Mouse (Mus musculus) forebrain, embryonic 14.5 days (tissue): ENCODE results near the gene Pum2. TPM values are rescaled to one million over a fixed set of nuclear protein-coding genes. Genes with fewer than 3 reads are reported as not detected.
"Not testable (repeated sequence)": the region's sequence is repeated elsewhere in the genome, so short reads cannot be mapped to it uniquely, and the experiment has no call there.

Source experiments
- ATAC-seq: fragments of 200-750 bp; cut with Nextera tagmentation; 2 replicates; pipeline ENCODE4 v1.8.0; 2017; ENCODE audit warnings: mild to moderate bottlenecking, moderate library complexity
- DNase-seq: peaks from one replicate; pipeline ENCODE4 v3.0.0-alpha.2; 2015; ENCODE audit warnings: low spot score
- H3K27ac ChIP-seq: fragments of 300-500 bp; sonication (generic); 2 replicates; pipeline ENCODE4 v1.5.1; 2014; ENCODE audit warnings: low read depth, mild to moderate bottlenecking, control low read depth, low read length, moderate library complexity
- H3K27me3 ChIP-seq: fragments of 300-500 bp; sonication (generic); replicated peaks from 2 replicates; pipeline ENCODE4 v1.6.1; 2014; ENCODE audit warnings: low read length, control low read depth, mixed read lengths; ENCODE audit not compliant: control insufficient read depth, insufficient read depth
- H3K36me3 ChIP-seq: fragments of 300-500 bp; sonication (generic); 2 replicates; pipeline ENCODE4 v1.6.1; 2014; ENCODE audit warnings: low read length, control low read depth; ENCODE audit not compliant: control insufficient read depth, insufficient read depth
- H3K4me1 ChIP-seq: fragments of 300-500 bp; sonication (generic); 2 replicates; pipeline ENCODE4 v1.6.1; 2014; ENCODE audit warnings: antibody characterized with exemption, low read length, control low read depth; ENCODE audit not compliant: control insufficient read depth, insufficient read depth
- H3K4me2 ChIP-seq: fragments of 300-500 bp; sonication (generic); 2 replicates; pipeline ENCODE4 v1.6.1; 2014; ENCODE audit warnings: mild to moderate bottlenecking, control low read depth, low read length
- H3K4me3 ChIP-seq: fragments of 300-500 bp; sonication (generic); 2 replicates; pipeline ENCODE4 v1.5.1; 2014; ENCODE audit warnings: low read depth, low read length, control low read depth
- H3K9ac ChIP-seq: fragments of 300-500 bp; sonication (generic); 2 replicates; pipeline ENCODE4 v1.6.1; 2014; ENCODE audit warnings: mild to moderate bottlenecking, low read length, control low read depth, moderate library complexity
- H3K9me3 ChIP-seq: fragments of 300-500 bp; sonication (generic); replicated peaks from 2 replicates; pipeline ENCODE4 v1.6.1; 2016; ENCODE audit warnings: low read length, control low read depth, mixed read lengths; ENCODE audit not compliant: control insufficient read depth
- WGBS: fragments of 180-500 bp; shearing (Covaris S2); extraction: QIAGEN DNeasy Blood & Tissue Kit; methylation state at CpG from one replicate; pipeline ENCODE4 v1.1.7; 2014; 5-methylcytosine and 5-hydroxymethylcytosine counted together
- polyA plus RNA-seq: library from polyadenylated mRNA; unstranded; fragments of >200 nt; fragmentation: Nextera tagmentation; extraction: Ambion mirVana; gene quantifications from 2 replicates; pipeline ENCODE4 v1.2.1, GENCODE M21; 2014

Pum2 gene
- polyA plus RNA-seq, result 70.6 and 74.9 TPM in 2 replicates

DNA sequence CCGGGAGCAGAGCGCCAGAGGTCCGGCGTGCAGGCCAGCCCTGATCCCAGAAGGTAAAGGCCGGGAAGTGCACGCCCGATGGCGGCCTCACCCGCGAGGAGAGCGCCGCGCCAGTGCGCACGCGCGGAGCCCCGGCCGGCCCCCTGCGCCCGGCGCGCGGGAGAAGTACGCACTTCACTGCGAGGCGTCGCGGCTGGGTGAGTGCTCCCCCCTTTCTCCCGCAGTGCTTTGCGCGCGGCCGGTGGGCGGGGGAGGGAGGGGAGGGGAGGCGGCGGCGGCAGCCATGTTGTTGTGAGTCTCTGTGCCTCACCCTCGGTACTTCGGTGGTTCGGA lies at the start of gene Pum2:
Gene Pum2 (plus strand): TSS at position 161 of the 333 bp plus-strand sequence.
- Histone ChIP-seq H3K27me3 (no peaks in the 10 kb centered on the region), H3K9me3 (no peaks in the 10 kb centered on the region), H3K9ac (peak within 1 kb of the TSS; percentile 98), H3K4me1 (peaks cover 25% of the 10 kb centered on the region), H3K36me3 (no peaks in the 10 kb centered on the region), H3K4me3 (peak within 1 kb of the TSS; percentile 91), H3K4me2 (peak within 1 kb of the TSS; percentile 67), H3K27ac (peak within 1 kb of the TSS; percentile 98)
- 0% methylated on average over 21 of the region's 41 CpGs for WGBS
- DNase-seq (peak; percentile 97), ATAC-seq (peak; percentile 96)

DNA sequence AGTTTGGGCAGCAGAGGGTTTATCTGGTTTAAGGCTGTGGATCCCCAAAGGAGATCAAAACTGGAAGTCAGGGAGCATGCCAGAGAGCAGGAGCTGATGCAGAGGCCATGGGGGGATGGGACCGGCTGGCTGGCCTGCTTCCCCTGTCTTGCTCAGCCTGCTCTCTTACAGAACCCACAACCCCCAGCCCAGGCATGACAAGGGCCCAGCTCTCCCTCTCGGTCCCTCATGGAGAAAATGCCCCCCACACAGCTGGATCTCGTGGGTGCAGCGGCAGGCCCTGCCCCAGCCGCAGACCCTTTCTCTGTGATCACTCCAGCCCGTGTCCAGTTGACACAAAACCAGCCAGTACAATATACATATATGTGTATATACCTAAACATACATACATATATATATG lies 44.4 kb upstream of the Pum2 start:
- WGBS, result 97% methylated on average over 6 of the region's 6 CpGs
- no peak for ATAC-seq

DNA sequence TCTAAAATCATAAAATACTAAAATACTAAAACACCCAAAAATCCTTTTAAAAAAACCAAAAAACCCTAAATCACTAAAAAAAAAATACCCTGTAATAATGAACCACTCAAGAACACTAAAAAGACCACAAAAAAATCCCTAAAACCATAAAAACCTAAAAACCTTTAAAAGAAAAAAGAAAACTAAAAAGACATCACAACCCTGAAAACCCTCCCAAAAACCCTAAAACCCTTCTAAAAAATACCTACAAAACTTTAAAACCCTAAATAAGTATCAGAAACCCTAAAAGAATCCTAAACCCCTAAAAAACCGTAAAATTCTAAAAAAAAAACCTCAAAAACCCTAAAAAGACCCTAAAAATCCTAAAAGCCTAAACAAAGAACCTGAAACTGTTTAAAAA lies 42.2 kb upstream of the Pum2 start:
- Histone ChIP-seq H3K27ac (no peak overlapping the region), H3K4me3 (no peak overlapping the region), H3K36me3 (no peaks in the 10 kb centered on the region), H3K9me3 (no peaks in the 10 kb centered on the region), H3K4me1 (no peaks in the 10 kb centered on the region), H3K27me3 (no peaks in the 10 kb centered on the region), H3K4me2 (no peak overlapping the region), H3K9ac (no peak overlapping the region)
- DNase-seq (peak; percentile 7), ATAC-seq (no peak)
- 83% methylated on average over 1 of the region's 1 CpGs for WGBS

More for the DNA sequence above, 44.4 kb upstream of the Pum2 start:
- Histone ChIP-seq H3K27ac (no peak overlapping the region), H3K36me3 (no peaks in the 10 kb centered on the region), H3K9ac (no peak overlapping the region), H3K4me1 (no peaks in the 10 kb centered on the region), H3K4me3 (no peak overlapping the region), H3K4me2 (no peak overlapping the region), H3K9me3 (no peaks in the 10 kb centered on the region), H3K27me3 (no peaks in the 10 kb centered on the region)
- DNase-seq, result no peak

DNA sequence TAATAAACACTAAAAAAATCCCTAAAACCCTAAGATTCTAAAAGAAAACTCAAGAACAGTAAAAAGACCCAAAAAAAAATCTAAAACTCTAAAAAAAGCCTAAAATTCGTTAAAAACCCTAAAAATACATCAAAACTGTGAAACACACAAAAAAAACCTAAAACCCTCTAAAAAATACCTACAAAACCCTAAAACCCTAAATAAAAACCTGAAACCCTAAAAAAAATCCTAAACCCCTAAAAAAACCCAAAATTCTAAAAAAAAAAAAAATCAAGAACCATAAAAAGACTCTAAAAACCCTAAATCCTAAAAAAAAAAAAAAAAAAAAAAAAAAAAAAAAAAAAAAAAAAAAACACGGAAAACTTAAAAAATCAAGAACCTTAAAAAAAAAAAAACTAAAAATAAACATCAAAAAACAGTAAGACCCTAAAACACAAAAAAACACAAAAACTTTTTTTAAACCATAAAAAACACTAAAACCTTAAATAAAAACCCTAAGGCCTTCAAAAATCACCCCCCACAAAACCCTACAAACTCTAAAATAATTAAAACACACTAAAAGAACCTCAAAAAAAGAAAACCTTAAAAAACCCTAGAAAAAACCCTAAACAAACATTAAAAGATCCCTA lies 41.1 kb upstream of the Pum2 start:
- WGBS, result 85% methylated on average over 2 of the region's 2 CpGs
- Histone ChIP-seq H3K4me1 (no peaks in the 10 kb centered on the region), H3K9me3 (no peaks in the 10 kb centered on the region), H3K27me3 (no peaks in the 10 kb centered on the region), H3K36me3 (no peaks in the 10 kb centered on the region), H3K27ac (no peak overlapping the region), H3K9ac (no peak overlapping the region), H3K4me2 (no peak overlapping the region), H3K4me3 (no peak overlapping the region)
- DNase-seq, result no peak
- ATAC-seq, result no peak

DNA sequence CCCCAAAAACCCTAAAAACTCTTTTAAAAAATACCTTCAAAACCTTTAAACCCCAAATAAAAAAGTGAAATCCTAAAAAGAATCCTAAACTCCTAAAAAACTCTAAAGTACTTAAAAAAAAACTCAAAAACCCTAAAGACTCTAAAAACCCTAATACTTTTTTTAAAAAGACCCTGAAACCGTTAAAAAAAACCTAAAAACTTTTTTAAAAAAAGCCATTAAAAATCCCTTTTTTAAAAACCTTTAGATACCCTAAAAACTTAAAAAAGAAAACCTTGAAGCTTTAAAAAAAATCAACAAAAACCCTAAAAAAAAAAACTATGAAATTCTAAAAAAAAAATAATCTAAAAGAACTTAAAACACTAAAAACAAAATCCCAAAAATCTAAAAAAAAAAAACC lies 39.6 kb upstream of the Pum2 start:
- DNase-seq (no peak), ATAC-seq (no peak)
- H3K4me1 ChIP-seq, result no peaks in the 10 kb centered on the region
- H3K9me3 ChIP-seq, result no peaks in the 10 kb centered on the region
- no peak overlapping the region for H3K4me3 ChIP-seq
- no peak overlapping the region for H3K4me2 ChIP-seq
- H3K9ac ChIP-seq, result no peak overlapping the region
- H3K27me3 ChIP-seq, result no peaks in the 10 kb centered on the region
- H3K36me3 ChIP-seq, result no peaks in the 10 kb centered on the region
- no peak overlapping the region for H3K27ac ChIP-seq
- WGBS, result 97% methylated on average over 1 of the region's 1 CpGs

DNA sequence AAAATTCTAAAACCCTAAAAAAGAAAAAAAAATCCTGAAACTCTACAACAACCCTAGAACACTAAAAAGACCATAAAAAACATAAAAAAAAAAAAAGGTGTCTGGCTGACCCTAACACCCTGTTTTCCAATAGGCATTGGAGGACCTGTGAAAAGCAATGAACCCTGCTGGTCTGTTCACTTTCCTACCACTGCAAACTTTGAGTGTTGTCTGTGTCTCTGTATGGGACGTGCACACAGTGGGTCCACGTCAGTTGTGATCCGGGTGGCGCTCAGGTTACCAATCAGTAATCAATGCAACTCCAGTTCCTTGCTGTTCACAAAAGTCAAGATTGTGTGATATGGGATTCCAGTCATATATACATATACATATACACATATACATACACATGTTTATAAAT lies 38.4 kb upstream of the Pum2 start:
- DNase-seq (peak; percentile 21), ATAC-seq (no peak)
- Histone ChIP-seq H3K9me3 (no peaks in the 10 kb centered on the region), H3K4me3 (no peak overlapping the region), H3K36me3 (no peaks in the 10 kb centered on the region), H3K9ac (no peak overlapping the region), H3K4me2 (no peak overlapping the region), H3K27ac (no peak overlapping the region), H3K4me1 (no peaks in the 10 kb centered on the region), H3K27me3 (no peaks in the 10 kb centered on the region)
- WGBS, result 98% methylated on average over 4 of the region's 4 CpGs

DNA sequence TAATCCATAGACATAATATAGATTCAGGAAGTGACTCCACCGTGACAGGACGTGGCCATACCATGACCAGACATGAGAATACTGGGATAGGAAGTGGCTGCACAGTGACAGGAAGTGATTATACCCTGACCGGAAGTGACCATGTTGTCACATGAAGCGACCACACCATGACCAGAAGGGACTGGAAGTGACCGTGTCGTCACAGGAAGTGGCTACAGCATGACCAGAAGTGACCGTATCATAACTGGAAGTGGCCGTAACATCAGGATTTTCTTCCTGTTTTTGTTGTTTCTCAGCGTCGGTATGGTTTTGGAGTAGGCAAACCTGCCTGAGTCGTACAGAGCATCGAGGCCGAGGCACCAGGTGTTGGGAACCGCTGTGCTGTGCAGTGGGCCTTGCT lies 37.0 kb upstream of the Pum2 start:
- Histone ChIP-seq H3K27me3 (no peaks in the 10 kb centered on the region), H3K4me3 (no peak overlapping the region)

DNA sequence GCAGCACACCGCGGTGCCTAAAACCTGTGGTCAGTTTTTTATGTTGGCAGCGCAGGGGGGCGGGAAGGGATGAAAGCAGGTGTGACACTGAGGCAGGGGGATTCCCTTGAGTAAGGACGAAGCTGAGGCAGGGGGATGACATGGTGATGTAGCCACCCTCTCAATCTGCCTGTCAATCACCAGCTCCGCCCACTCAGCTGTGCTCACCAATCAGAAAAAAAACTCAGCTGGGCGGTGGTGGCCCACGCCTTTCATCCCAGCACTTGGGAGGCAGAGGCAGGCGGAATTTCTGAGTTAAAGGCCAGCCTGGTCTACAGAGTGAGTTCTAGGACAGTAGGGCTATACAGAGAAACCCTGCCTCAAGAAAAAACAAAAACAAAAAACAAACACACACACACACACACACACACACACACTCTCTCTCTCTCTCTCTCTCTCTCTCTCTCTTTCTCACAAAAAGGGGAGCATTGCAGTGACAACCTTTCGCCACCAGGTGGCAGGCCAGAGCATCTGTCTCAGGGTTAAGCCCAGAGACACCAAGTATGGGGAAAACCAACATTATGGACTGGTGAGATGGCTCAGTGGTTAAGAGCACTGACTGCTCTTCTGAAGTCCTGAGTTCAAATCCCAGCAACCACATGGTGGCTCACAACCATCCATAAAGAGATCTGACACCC lies 35.4 kb upstream of the Pum2 start:
- H3K4me1 ChIP-seq, H3K9ac ChIP-seq, H3K4me3 ChIP-seq, H3K9me3 ChIP-seq, H3K27ac ChIP-seq, H3K4me2 ChIP-seq, H3K27me3 ChIP-seq, H3K36me3 ChIP-seq, ATAC-seq: not testable (repeated sequence)
- peak; percentile 74 for DNase-seq
- WGBS, result 75% methylated on average over 10 of the region's 10 CpGs

More for the DNA sequence above, 37.0 kb upstream of the Pum2 start:
- Histone ChIP-seq H3K4me2 (no peak overlapping the region), H3K27ac (no peak overlapping the region), H3K4me1 (no peaks in the 10 kb centered on the region), H3K9ac (no peak overlapping the region), H3K9me3 (no peaks in the 10 kb centered on the region), H3K36me3 (no peaks in the 10 kb centered on the region)
- WGBS, result 95% methylated on average over 14 of the region's 14 CpGs
- ATAC-seq, result no peak
- peak; percentile 25 for DNase-seq

DNA sequence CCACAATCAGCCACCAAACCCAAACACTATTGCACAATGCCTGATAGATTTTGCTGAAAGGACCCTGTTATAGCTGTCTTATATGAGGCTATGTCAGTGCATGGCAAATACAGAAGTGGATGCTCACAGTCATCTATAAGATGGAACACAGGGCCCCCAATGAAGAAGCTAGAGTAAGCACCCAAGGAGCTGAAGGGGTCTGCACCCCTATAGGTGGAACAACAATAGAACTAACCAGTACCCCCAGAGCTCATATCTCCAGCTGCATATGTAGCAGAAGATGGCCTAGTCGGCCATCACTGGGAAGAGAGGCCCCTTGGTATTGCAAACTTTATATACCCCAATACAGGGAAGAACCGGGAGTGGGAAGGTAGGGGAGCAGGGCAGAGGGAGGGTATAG lies 33.7 kb upstream of the Pum2 start:
- peak overlapping the region; percentile 47 for H3K4me2 ChIP-seq
- peak overlapping the region; percentile 73 for H3K4me3 ChIP-seq
- H3K27me3 ChIP-seq, H3K9me3 ChIP-seq, H3K9ac ChIP-seq, DNase-seq, ATAC-seq, H3K4me1 ChIP-seq, H3K36me3 ChIP-seq, H3K27ac ChIP-seq: not testable (repeated sequence)
- WGBS, result 5% methylated on average over 2 of the region's 2 CpGs
